Mouse (Mus musculus): ENCODE results near the gene Nsmf.

Gene Nsmf

GRCm38 (mm10) chr2:25054221-25055067 is at the start of gene Nsmf:
Gene Nsmf, plus strand, starts transcription at chr2:25054355.
- DNase-seq (ENCODE audit: low spot score) = peak; percentile 92

GRCm38 (mm10) chr2:25006767-25007166 is 47.4 kb upstream of the Nsmf start:
- DNase-seq (ENCODE audit: low spot score) = no peak

- no peak for DNase-seq (ENCODE audit: low spot score)
Observed at GRCm38 (mm10) chr2:25008250-25008649, 45.9 kb upstream of the Nsmf start.

- DNase-seq (ENCODE audit: low spot score) = no peak
Observed at GRCm38 (mm10) chr2:25022678-25023077, 31.5 kb upstream of the Nsmf start.

GRCm38 (mm10) chr2:25025109-25025508 is 29.0 kb upstream of the Nsmf start:
- DNase-seq (ENCODE audit: low spot score) = no peak

GRCm38 (mm10) chr2:25034994-25035393 is 19.2 kb upstream of the Nsmf start:
- DNase-seq (ENCODE audit: low spot score) = no peak

GRCm38 (mm10) chr2:25040089-25040488 is 14.1 kb upstream of the Nsmf start:
- no peak for DNase-seq (ENCODE audit: low spot score)

- DNase-seq (ENCODE audit: low spot score) = peak; percentile 61
Observed at GRCm38 (mm10) chr2:25050921-25051320, 3.2 kb upstream of the Nsmf start.

GRCm38 (mm10) chr2:25051450-25051849 is 2.7 kb upstream of the Nsmf start:
- DNase-seq (ENCODE audit: low spot score) = no peak

GRCm38 (mm10) chr2:25053101-25053500 is 1.1 kb upstream of the Nsmf start:
- DNase-seq (ENCODE audit: low spot score) = no peak

- peak; percentile 87 for DNase-seq (ENCODE audit: low spot score)
Observed at GRCm38 (mm10) chr2:25055068-25055405, 882 bp downstream of the Nsmf start.

GRCm38 (mm10) chr2:25055409-25056155 is 1.4 kb downstream of the Nsmf start:
- DNase-seq (ENCODE audit: low spot score) = no peak

- no peak for DNase-seq (ENCODE audit: low spot score)
Observed at GRCm38 (mm10) chr2:25058926-25059325, 4.8 kb downstream of the Nsmf start.

GRCm38 (mm10) chr2:25063523-25063922 is 9.4 kb downstream of the Nsmf start:
- no peak for DNase-seq (ENCODE audit: low spot score)

GRCm38 (mm10) chr2:25064285-25064684 is 10.1 kb downstream of the Nsmf start:
- no peak for DNase-seq (ENCODE audit: low spot score)

GRCm38 (mm10) chr2:25065537-25065936 is 11.4 kb downstream of the Nsmf start:
- DNase-seq (ENCODE audit: low spot score) = no peak

- no peak for DNase-seq (ENCODE audit: low spot score)
Observed at GRCm38 (mm10) chr2:25066552-25066951, 12.4 kb downstream of the Nsmf start.

- no peak for DNase-seq (ENCODE audit: low spot score)
Observed at GRCm38 (mm10) chr2:25069537-25069936, 15.4 kb downstream of the Nsmf start.

GRCm38 (mm10) chr2:25072398-25072797 is 18.2 kb downstream of the Nsmf start:
- no peak for DNase-seq (ENCODE audit: low spot score)

GRCm38 (mm10) chr2:25075506-25075905 is 21.4 kb downstream of the Nsmf start:
- no peak for DNase-seq (ENCODE audit: low spot score)

GRCm38 (mm10) chr2:25078967-25079366 is 24.8 kb downstream of the Nsmf start:
- no peak for DNase-seq (ENCODE audit: low spot score)

GRCm38 (mm10) chr2:25080076-25080475 is 25.9 kb downstream of the Nsmf start, which contains the start of gene Entpd8:
Gene Entpd8, plus strand, starts transcription at chr2:25080304.
- DNase-seq (ENCODE audit: low spot score) = no peak

GRCm38 (mm10) chr2:25083697-25084096 is 29.5 kb downstream of the Nsmf start:
- no peak for DNase-seq (ENCODE audit: low spot score)

Data from layer of hippocampus, adult 11-12 months (tissue).